Mouse (Mus musculus) myocyte (in vitro differentiated cells): ENCODE data around the gene Hist1h4f. TPM values are rescaled to one million over a fixed set of nuclear protein-coding genes. Genes with fewer than 3 reads are reported as not detected.
"Not testable (repeated sequence)": the region's sequence is repeated elsewhere in the genome, so short reads cannot be mapped to it uniquely, and the experiment has no call there.

Source experiments
- H3K27me3 ChIP-seq: one replicate; pipeline ENCODE4 v1.6.1; 2011; ENCODE audit not compliant: control insufficient read depth, insufficient read depth, insufficient read length
- H3K36me3 ChIP-seq: one replicate; pipeline ENCODE4 v1.6.1; 2011; ENCODE audit not compliant: control insufficient read depth, insufficient read depth
- H3K4me2 ChIP-seq: one replicate; pipeline ENCODE4 v1.6.1; 2011; ENCODE audit warnings: low read depth, control low read depth
- H3K4me3 ChIP-seq: one replicate; pipeline ENCODE4 v1.5.1; 2011; ENCODE audit warnings: mild to moderate bottlenecking, control low read depth, moderate library complexity
- H3K79me2 ChIP-seq: one replicate; pipeline ENCODE4 v1.6.1; 2011; ENCODE audit not compliant: control insufficient read depth, insufficient read depth
- H3ac ChIP-seq: one replicate; pipeline ENCODE4 v1.6.1; 2011; ENCODE audit not compliant: control insufficient read depth, insufficient read length
- CEBPB ChIP-seq: IDR thresholded peaks from 2 replicates; pipeline ENCODE4 v1.6.1; 2011; ENCODE audit warnings: mild to moderate bottlenecking, moderate library complexity; ENCODE audit not compliant: poor library complexity, insufficient read depth, severe bottlenecking
- E2F4 ChIP-seq: IDR thresholded peaks from one replicate; pipeline ENCODE4 v1.6.1; 2011; ENCODE audit warnings: mild to moderate bottlenecking, control low read depth, moderate library complexity; ENCODE audit not compliant: insufficient read depth
- MAX ChIP-seq: IDR thresholded peaks from one replicate; pipeline ENCODE4 v1.6.1; 2011; ENCODE audit warnings: low read depth, mild to moderate bottlenecking, control low read depth
- MYOD1 ChIP-seq, 3 experiments: IDR thresholded peaks; one replicate each; pipeline ENCODE4 v1.6.1; 2011; ENCODE audit warnings: control low read depth in 2 of 3, low read depth in 2 of 3, mild to moderate bottlenecking in 2 of 3, moderate library complexity in 1 of 3; ENCODE audit not compliant: insufficient read length in 2 of 3, control insufficient read depth in 1 of 3
- MYOG ChIP-seq, 3 experiments: IDR thresholded peaks; one replicate each; pipeline ENCODE4 v1.6.1; 2011; ENCODE audit warnings: control low read depth in 2 of 3, low read depth in 2 of 3, mild to moderate bottlenecking in 2 of 3; ENCODE audit not compliant: insufficient read length in 2 of 3, control insufficient read depth in 1 of 3, insufficient read depth in 1 of 3
- POLR2A ChIP-seq: IDR thresholded peaks from one replicate; pipeline ENCODE4 v1.6.1; 2011; ENCODE audit warnings: low read depth, mild to moderate bottlenecking, control low read depth, moderate library complexity; ENCODE audit not compliant: insufficient read length
- POLR2AphosphoS2 ChIP-seq: IDR thresholded peaks from one replicate; pipeline ENCODE4 v1.6.1; 2011; ENCODE audit warnings: low read depth, control low read depth; ENCODE audit not compliant: insufficient read length
- REST ChIP-seq: IDR thresholded peaks from one replicate; pipeline ENCODE4 v1.6.1; 2011; ENCODE audit warnings: mild to moderate bottlenecking, control low read depth, moderate library complexity; ENCODE audit not compliant: insufficient read depth, insufficient read length
- SRF ChIP-seq: IDR thresholded peaks from one replicate; pipeline ENCODE4 v1.6.1; 2011; ENCODE audit warnings: low read depth; ENCODE audit not compliant: control insufficient read depth, insufficient read length
- TCF12 ChIP-seq: IDR thresholded peaks from one replicate; pipeline ENCODE4 v1.6.1; 2011; ENCODE audit warnings: mild to moderate bottlenecking, control low read depth; ENCODE audit not compliant: poor library complexity, insufficient read depth, severe bottlenecking
- TCF3 ChIP-seq: IDR thresholded peaks from one replicate; pipeline ENCODE4 v1.6.1; 2011; ENCODE audit warnings: low read depth, control low read depth; ENCODE audit not compliant: insufficient read length
- USF1 ChIP-seq: IDR thresholded peaks from one replicate; pipeline ENCODE4 v1.6.1; 2011; ENCODE audit warnings: low read depth, mild to moderate bottlenecking, control low read depth, moderate library complexity
- polyA plus RNA-seq: library from polyadenylated mRNA; unstranded; fragments of >200 nt; fragmentation: generic; extraction: Trizol; gene quantifications from one replicate; pipeline ENCODE4 v1.2.1, GENCODE M21; 2012; ENCODE audit warnings: missing spikeins

The Hist1h4f gene
- polyA plus RNA-seq, 1 experiment: 4.1 TPM

DNA sequence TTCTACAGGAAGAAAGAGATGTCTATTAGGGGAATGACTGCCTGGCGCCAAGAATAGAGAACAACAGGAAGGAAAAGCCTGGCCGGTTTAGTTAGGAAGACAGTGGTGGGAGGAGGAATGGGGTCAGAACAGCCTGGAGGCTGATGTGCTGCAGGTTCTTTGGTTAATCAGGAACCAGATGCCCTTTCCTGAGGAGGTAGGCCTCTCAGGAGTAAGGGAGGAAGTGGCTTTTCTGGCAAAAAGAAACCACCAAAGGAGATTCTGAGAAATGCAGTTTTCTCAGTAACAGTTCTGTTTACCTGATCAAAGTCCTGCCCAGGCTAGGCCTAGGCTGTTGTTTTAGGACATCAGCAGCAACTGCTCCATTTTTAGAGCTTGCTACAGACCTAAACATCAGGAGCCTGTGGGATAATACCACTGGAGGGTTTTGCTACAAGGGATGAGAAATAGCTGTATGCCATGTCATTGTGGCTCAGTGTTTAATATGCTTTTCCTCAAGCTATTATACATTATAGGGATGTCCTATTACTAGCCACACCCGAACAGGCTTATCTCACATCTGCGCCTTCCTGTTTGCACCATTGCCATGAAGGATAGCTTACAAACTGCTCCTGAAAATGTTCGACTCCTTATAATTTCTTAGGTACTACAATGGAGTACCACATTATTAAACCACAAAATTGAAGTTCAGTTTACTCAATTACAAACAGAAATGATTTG is 41.8 kb upstream of the Hist1h4f start:
- Histone ChIP-seq H3K36me3 (no peaks in the 10 kb centered on the region), H3K4me2 (no peak overlapping the region), H3K79me2 (no peaks in the 10 kb centered on the region), H3ac (no peak overlapping the region), H3K27me3 (no peaks in the 10 kb centered on the region), H3K4me3 (no peak overlapping the region)
- TF ChIP-seq E2F4 (no peak), MYOD1 (IDR thresholded peaks at IDR 0.05; ENCODE audit: control insufficient read depth in 1 of 3, insufficient read length in 2 of 3, low read depth in 2 of 3) (no peak), CEBPB (no peak), POLR2A (no peak), MYOG (IDR thresholded peaks at IDR 0.05; ENCODE audit: control insufficient read depth in 1 of 3, insufficient read depth in 1 of 3, insufficient read length in 2 of 3, low read depth in 2 of 3) (no peak), MAX (no peak), TCF12 (no peak), USF1 (no peak), REST (no peak), SRF (no peak), TCF3 (no peak), POLR2AphosphoS2 (no peak)

DNA sequence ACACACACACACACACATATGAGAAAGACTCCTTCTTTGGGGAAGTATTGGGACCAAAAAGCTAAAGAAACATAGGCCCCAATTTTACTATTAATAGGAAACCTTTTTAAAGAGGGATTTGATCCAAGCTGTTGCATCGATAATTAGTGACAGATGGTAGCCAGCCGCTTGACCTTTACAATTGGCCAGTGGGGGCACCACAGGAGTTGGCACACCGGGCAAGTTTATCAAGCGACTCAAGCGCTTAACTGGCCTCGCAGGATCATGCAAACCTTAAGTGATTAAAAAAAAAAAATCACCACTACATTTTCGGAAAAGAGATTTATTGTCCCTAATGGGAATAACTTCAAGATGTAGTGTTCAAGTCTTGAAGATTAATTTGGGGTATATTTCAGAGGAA is 41.2 kb upstream of the Hist1h4f start:
- Histone ChIP-seq H3K27me3 (no peaks in the 10 kb centered on the region), H3ac (no peak overlapping the region), H3K36me3 (no peaks in the 10 kb centered on the region), H3K4me3 (no peak overlapping the region), H3K79me2 (no peaks in the 10 kb centered on the region), H3K4me2 (no peak overlapping the region)
- no peak for TF ChIP-seq TCF3
- TF ChIP-seq MAX: no peak
- TF ChIP-seq E2F4: no peak
- no peak for TF ChIP-seq MYOG (IDR thresholded peaks at IDR 0.05; ENCODE audit: control insufficient read depth in 1 of 3, insufficient read depth in 1 of 3, insufficient read length in 2 of 3, low read depth in 2 of 3)
- no peak for TF ChIP-seq POLR2AphosphoS2
- TF ChIP-seq MYOD1 (IDR thresholded peaks at IDR 0.05; ENCODE audit: control insufficient read depth in 1 of 3, insufficient read length in 2 of 3, low read depth in 2 of 3): no peak
- TF ChIP-seq SRF: no peak
- TF ChIP-seq TCF12: no peak
- TF ChIP-seq USF1: no peak
- no peak for TF ChIP-seq REST
- TF ChIP-seq CEBPB: no peak
- TF ChIP-seq POLR2A: no peak

DNA sequence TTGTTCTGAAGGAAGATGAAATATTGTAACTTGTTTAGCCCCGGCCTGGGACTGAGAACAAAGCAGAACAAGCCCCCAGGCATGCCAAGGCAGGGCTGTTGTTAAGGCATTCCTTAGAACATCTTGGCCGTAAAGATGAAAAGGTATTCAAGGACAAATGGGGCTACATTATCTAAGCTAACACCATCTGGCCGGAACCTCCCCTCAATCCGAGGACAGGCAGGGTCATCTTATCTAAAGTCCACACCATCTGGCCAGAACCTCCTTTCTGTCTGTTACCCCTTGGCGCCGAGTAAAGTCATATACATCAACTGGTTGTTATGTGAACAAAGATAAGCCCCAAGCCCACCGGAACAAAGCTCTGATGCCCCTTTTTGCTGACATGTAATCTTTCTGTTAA is 40.4 kb upstream of the Hist1h4f start:
- not testable (repeated sequence) for H3K4me2 ChIP-seq, H3ac ChIP-seq, H3K79me2 ChIP-seq, H3K36me3 ChIP-seq, H3K4me3 ChIP-seq, H3K27me3 ChIP-seq

DNA sequence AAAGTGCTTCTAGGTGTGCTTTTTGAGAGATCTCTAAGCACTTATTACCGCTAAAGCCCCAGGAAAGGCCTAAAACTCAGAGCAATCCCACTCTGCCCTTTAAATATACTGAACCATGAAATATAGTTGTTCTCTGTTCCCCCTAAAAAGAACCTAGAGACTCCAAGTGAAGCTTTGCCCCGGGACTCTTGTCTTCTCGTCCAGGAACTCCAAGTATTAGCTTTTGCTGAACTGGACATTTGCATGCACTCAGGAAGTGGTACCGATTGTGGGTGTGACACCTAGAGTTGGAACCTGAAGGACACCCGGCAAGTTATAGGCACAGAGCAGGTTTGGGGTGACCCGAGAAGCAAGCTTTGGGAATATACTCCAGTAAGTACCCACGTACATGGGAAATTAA is 39.8 kb upstream of the Hist1h4f start:
- Histone ChIP-seq H3K27me3 (no peaks in the 10 kb centered on the region), H3K4me2 (no peak overlapping the region), H3K4me3 (no peak overlapping the region), H3ac (no peak overlapping the region), H3K79me2 (no peaks in the 10 kb centered on the region), H3K36me3 (no peaks in the 10 kb centered on the region)
- no peak for TF ChIP-seq REST
- no peak for TF ChIP-seq MAX
- TF ChIP-seq MYOG (IDR thresholded peaks at IDR 0.05; ENCODE audit: control insufficient read depth in 1 of 3, insufficient read depth in 1 of 3, insufficient read length in 2 of 3, low read depth in 2 of 3): no peak
- no peak for TF ChIP-seq SRF
- TF ChIP-seq POLR2AphosphoS2: no peak
- no peak for TF ChIP-seq MYOD1 (IDR thresholded peaks at IDR 0.05; ENCODE audit: control insufficient read depth in 1 of 3, insufficient read length in 2 of 3, low read depth in 2 of 3)
- no peak for TF ChIP-seq TCF12
- TF ChIP-seq POLR2A: no peak
- no peak for TF ChIP-seq TCF3
- TF ChIP-seq E2F4: no peak
- no peak for TF ChIP-seq CEBPB
- no peak for TF ChIP-seq USF1

DNA sequence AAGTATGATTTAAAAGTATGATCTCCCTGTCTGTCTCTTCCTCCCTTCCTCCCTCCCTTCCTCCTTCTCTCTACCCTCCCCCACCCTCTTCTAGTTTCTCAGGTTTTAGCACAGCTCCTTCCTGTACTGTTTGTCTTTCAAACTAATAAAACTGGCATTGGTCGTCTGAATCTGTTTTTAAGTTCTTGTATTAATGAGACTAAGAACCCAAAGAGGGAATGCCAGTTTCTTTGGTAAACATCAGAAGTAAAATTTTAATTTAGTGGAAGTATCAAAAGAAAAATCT is 35.4 kb upstream of the Hist1h4f start:
- no peak for TF ChIP-seq CEBPB
- TF ChIP-seq POLR2A: no peak
- TF ChIP-seq MAX: no peak
- TF ChIP-seq MYOG (IDR thresholded peaks at IDR 0.05; ENCODE audit: control insufficient read depth in 1 of 3, insufficient read depth in 1 of 3, insufficient read length in 2 of 3, low read depth in 2 of 3): no peak
- no peak for TF ChIP-seq TCF12
- TF ChIP-seq POLR2AphosphoS2: no peak
- TF ChIP-seq MYOD1 (IDR thresholded peaks at IDR 0.05; ENCODE audit: control insufficient read depth in 1 of 3, insufficient read length in 2 of 3, low read depth in 2 of 3): no peak
- Histone ChIP-seq H3K4me2 (peak overlapping the region; percentile 87), H3ac (no peak overlapping the region), H3K4me3 (peak overlapping the region; percentile 33), H3K79me2 (no peaks in the 10 kb centered on the region), H3K27me3 (no peaks in the 10 kb centered on the region), H3K36me3 (no peaks in the 10 kb centered on the region)
